Mouse (Mus musculus) limb, embryonic 12.5 days (tissue): ENCODE data around the gene Pcbp1. TPM values are rescaled to one million over a fixed set of nuclear protein-coding genes. Genes with fewer than 3 reads are reported as not detected.
"Not testable (repeated sequence)": the region's sequence is repeated elsewhere in the genome, so short reads cannot be mapped to it uniquely, and the experiment has no call there.

Experiments
- ATAC-seq: fragments of 200-750 bp; cut with Nextera tagmentation; 2 replicates; pipeline ENCODE4 v1.8.0; 2017; ENCODE audit warnings: low read depth, moderate TSS enrichment; ENCODE audit not compliant: insufficient number of reproducible peaks, insufficient read depth, low FRiP score, low TSS enrichment
- H3K27ac ChIP-seq: fragments of 300-500 bp; sonication (generic); 2 replicates; pipeline ENCODE4 v1.5.1; 2016; ENCODE audit warnings: mild to moderate bottlenecking, moderate library complexity
- H3K27me3 ChIP-seq: fragments of 300-500 bp; sonication (generic); 2 replicates; pipeline ENCODE4 v1.6.1; 2016; ENCODE audit warnings: mild to moderate bottlenecking, moderate library complexity
- H3K36me3 ChIP-seq: fragments of 300-500 bp; sonication (generic); 2 replicates; pipeline ENCODE4 v1.6.1; 2016; ENCODE audit warnings: mild to moderate bottlenecking, moderate library complexity
- H3K4me1 ChIP-seq: fragments of 300-500 bp; sonication (generic); replicated peaks from 2 replicates; pipeline ENCODE4 v1.6.1; 2016
- H3K4me2 ChIP-seq: fragments of 300-500 bp; sonication (generic); 2 replicates; pipeline ENCODE4 v1.6.1; 2016; ENCODE audit warnings: mild to moderate bottlenecking, moderate library complexity
- H3K4me3 ChIP-seq: fragments of 300-500 bp; sonication (generic); replicated peaks from 2 replicates; pipeline ENCODE4 v1.5.1; 2016; ENCODE audit warnings: mild to moderate bottlenecking
- H3K9ac ChIP-seq: fragments of 300-500 bp; sonication (generic); replicated peaks from 2 replicates; pipeline ENCODE4 v1.6.1; 2016; ENCODE audit warnings: mild to moderate bottlenecking, moderate library complexity
- H3K9me3 ChIP-seq: fragments of 300-500 bp; sonication (generic); 2 replicates; pipeline ENCODE4 v1.6.1; 2016; ENCODE audit warnings: mild to moderate bottlenecking, moderate library complexity
- WGBS: fragments of 180-500 bp; shearing (Covaris S2); methylation state at CpG from one replicate; pipeline ENCODE4 v1.1.7; 2016; 5-methylcytosine and 5-hydroxymethylcytosine counted together
- polyA plus RNA-seq: library from polyadenylated mRNA; unstranded; fragments of >200 nt; fragmentation: Nextera tagmentation; extraction: Ambion mirVana; gene quantifications from 2 replicates; pipeline ENCODE4 v1.2.1, GENCODE M21; 2016

Gene Pcbp1
- 546 and 583 TPM in 2 replicates for polyA plus RNA-seq

- Histone ChIP-seq H3K27me3 (no peaks in the 10 kb centered on the region), H3K4me3 (peak within 1 kb of the TSS; percentile 93), H3K36me3 (peaks cover 42% of the 10 kb centered on the region), H3K9me3 (no peaks in the 10 kb centered on the region), H3K4me1 (peaks cover 9% of the 10 kb centered on the region), H3K9ac (peak within 1 kb of the TSS; percentile 97), H3K27ac (peak within 1 kb of the TSS; percentile 100), H3K4me2 (peak within 1 kb of the TSS; percentile 91)
- under 1% methylated on average over 112 of the region's 120 CpGs for WGBS
- peak; percentile 76 for ATAC-seq
Observed at GRCm38 (mm10) chr6:86526032-86526960, at the start of gene Pcbp1. Gene Pcbp1, minus strand, starts transcription at chr6:86526321.

- ATAC-seq, result no peak
- H3K4me1 ChIP-seq, result peaks cover 11% of the 10 kb centered on the region
- H3K9me3 ChIP-seq, result no peaks in the 10 kb centered on the region
- no peaks in the 10 kb centered on the region for H3K36me3 ChIP-seq
- no peak overlapping the region for H3K27ac ChIP-seq
- H3K4me2 ChIP-seq, result no peak overlapping the region
- no peak overlapping the region for H3K9ac ChIP-seq
- H3K4me3 ChIP-seq, result no peak overlapping the region
- whole genome bisulfite sequencing, result 95% methylated on average over 3 of the region's 3 CpGs
- no peaks in the 10 kb centered on the region for H3K27me3 ChIP-seq
Observed at GRCm38 (mm10) chr6:86574495-86574894, 48.4 kb upstream of the Pcbp1 start.

DNA sequence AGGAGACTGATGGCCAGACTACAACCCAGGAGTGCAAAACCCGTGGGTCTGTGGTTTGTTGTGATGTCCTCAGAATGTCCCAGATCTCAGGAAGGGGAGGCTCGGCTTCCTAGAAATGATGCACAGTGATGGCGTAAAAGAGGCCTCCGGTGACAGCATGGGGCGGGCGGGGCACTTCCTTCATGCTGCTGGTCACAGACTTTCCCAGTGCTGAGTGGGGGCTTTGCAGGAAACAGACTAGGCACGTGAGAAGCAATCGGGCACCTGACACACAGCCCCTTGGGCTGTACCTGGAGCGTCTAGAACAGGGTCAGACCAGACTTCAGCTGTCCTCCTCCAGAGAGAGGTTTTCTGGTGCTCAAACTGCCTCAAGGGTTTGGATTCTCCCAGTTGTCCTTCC, 44.7 kb upstream of the Pcbp1 start:
- 55% methylated on average over 9 of the region's 9 CpGs for WGBS
- no peaks in the 10 kb centered on the region for H3K9me3 ChIP-seq
- no peak overlapping the region for H3K4me3 ChIP-seq
- peaks cover 8% of the 10 kb centered on the region; the same call in 1 of the 2 replicates for H3K4me1 ChIP-seq
- peaks cover 11% of the 10 kb centered on the region for H3K36me3 ChIP-seq
- no peak overlapping the region for H3K27ac ChIP-seq
- no peaks in the 10 kb centered on the region for H3K27me3 ChIP-seq
- H3K4me2 ChIP-seq, result no peak overlapping the region
- 0 out of 2 replicates have a peak overlapping the region, but pooled peaks have one; percentile 8 for H3K9ac ChIP-seq
- ATAC-seq, result no peak

GRCm38 (mm10) chr6:86569461-86569820, 43.3 kb upstream of the Pcbp1 start:
- Histone ChIP-seq H3K9me3 (no peaks in the 10 kb centered on the region), H3K27me3 (no peaks in the 10 kb centered on the region), H3K9ac (no peak overlapping the region), H3K4me2 (no peak overlapping the region), H3K4me3 (no peak overlapping the region), H3K36me3 (peaks cover 25% of the 10 kb centered on the region), H3K4me1 (peaks cover 8% of the 10 kb centered on the region; the same call in 1 of the 2 replicates), H3K27ac (peak overlapping the region; percentile 9; the same call in 1 of the 2 replicates)
- ATAC-seq, result no peak
- 66% methylated on average over 3 of the region's 3 CpGs for WGBS

- 56% methylated on average over 3 of the region's 3 CpGs for WGBS
- H3K9ac ChIP-seq, result no peak overlapping the region
- no peak for ATAC-seq
- H3K36me3 ChIP-seq, result peaks cover 28% of the 10 kb centered on the region
- H3K4me3 ChIP-seq, result no peak overlapping the region
- H3K4me2 ChIP-seq, result no peak overlapping the region
- peaks cover 8% of the 10 kb centered on the region; the same call in 1 of the 2 replicates for H3K4me1 ChIP-seq
- H3K9me3 ChIP-seq, result no peaks in the 10 kb centered on the region
- H3K27ac ChIP-seq, result peak overlapping the region; percentile 9; the same call in 1 of the 2 replicates
- H3K27me3 ChIP-seq, result no peaks in the 10 kb centered on the region
Observed at GRCm38 (mm10) chr6:86568816-86569460, 42.8 kb upstream of the Pcbp1 start.

- Histone ChIP-seq H3K4me3 (no peak overlapping the region), H3K4me2 (no peak overlapping the region), H3K9ac (no peak overlapping the region), H3K27ac (no peak overlapping the region), H3K4me1 (peaks cover 8% of the 10 kb centered on the region; the same call in 1 of the 2 replicates), H3K36me3 (peaks cover 54% of the 10 kb centered on the region), H3K27me3 (no peaks in the 10 kb centered on the region), H3K9me3 (no peaks in the 10 kb centered on the region)
- WGBS, result 96% methylated on average over 2 of the region's 2 CpGs
- ATAC-seq, result no peak
Observed at GRCm38 (mm10) chr6:86565782-86566181, 39.7 kb upstream of the Pcbp1 start.

DNA sequence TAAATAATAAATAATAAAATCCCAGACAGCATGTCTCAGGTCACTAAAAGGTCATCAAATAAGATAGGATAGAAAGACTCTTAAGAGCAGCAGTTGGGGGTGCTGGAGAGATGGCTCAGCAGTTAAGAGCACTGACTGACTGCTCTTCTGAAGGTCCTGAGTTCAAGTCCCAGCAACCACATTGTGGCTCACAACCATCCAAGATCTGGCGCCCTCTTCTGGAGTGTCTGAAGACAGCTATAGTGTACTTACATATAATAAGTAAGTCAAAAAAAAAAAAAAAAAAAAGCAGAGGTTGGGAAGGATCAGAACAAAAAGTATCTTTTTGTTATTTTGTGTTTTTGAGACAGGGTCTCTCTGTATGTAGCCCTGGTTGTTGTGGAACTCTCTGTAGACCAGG, 31.1 kb upstream of the Pcbp1 start:
- H3K27ac ChIP-seq, H3K9me3 ChIP-seq, ATAC-seq, H3K9ac ChIP-seq, H3K27me3 ChIP-seq, H3K4me1 ChIP-seq, H3K4me2 ChIP-seq, H3K4me3 ChIP-seq: not testable (repeated sequence)
- peaks cover 84% of the 10 kb centered on the region for H3K36me3 ChIP-seq
- WGBS, result 92% methylated on average over 1 of the region's 1 CpGs

- Histone ChIP-seq H3K27ac (no peak overlapping the region), H3K27me3 (no peaks in the 10 kb centered on the region), H3K9ac (no peak overlapping the region), H3K4me3 (no peak overlapping the region), H3K9me3 (no peaks in the 10 kb centered on the region), H3K36me3 (peaks cover 86% of the 10 kb centered on the region), H3K4me2 (no peak overlapping the region), H3K4me1 (no peaks in the 10 kb centered on the region)
- WGBS, result 89% methylated on average over 3 of the region's 3 CpGs
- no peak for ATAC-seq
Observed at GRCm38 (mm10) chr6:86556345-86557058, 30.4 kb upstream of the Pcbp1 start.

DNA sequence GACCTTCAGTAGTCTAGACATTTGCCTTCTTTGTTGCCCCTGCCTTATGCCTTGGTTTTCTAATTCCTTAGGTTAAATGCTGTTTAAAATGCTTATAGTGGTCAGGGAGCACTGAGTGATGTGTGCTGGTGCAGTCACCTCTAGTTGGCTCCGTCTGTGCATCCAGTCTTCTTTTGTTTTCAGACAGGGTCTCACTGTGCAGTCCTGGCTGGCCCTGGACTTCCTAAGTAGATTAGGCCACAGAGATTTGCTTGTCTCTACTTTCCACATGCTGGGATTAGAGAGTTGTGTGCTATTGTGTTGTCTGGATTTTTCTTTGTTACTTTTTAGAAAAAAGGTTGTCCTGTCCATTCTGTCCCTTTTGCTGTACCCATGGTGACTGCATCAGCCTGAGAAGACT, 24.5 kb upstream of the Pcbp1 start:
- no peak for ATAC-seq
- Histone ChIP-seq H3K9me3 (no peaks in the 10 kb centered on the region), H3K27ac (no peak overlapping the region), H3K36me3 (peaks cover 91% of the 10 kb centered on the region), H3K27me3 (no peaks in the 10 kb centered on the region), H3K9ac (no peak overlapping the region), H3K4me3 (no peak overlapping the region), H3K4me1 (no peaks in the 10 kb centered on the region), H3K4me2 (no peak overlapping the region)
- 91% methylated on average over 1 of the region's 1 CpGs for WGBS

DNA sequence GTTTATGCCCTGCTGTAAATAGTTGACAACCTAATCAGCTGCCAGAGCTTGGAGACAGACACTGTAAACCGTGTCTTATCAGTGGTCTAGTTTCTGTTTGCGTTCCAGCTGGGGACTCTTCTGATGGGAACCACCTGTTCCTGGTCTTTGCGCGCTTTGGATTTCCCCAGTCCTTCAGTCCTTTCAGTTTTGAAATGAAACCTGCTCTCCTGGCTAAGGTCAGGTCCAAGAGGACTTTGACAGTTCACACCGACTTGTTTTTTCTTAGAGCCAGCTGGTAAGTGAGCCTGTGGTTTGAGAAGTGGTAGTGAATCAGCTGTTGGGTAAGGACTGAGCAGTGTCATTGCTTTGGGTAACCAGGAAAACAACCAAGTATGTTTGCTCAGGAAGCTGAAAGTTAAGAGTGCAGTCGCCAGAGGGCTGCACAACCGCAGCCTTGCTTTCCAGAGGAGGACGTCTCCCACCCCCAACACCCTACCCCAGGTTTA, 21.8 kb upstream of the Pcbp1 start:
- H3K9ac ChIP-seq, result no peak overlapping the region

More for the DNA sequence above, 21.8 kb upstream of the Pcbp1 start:
- H3K4me3 ChIP-seq, result no peak overlapping the region
- H3K4me2 ChIP-seq, result no peak overlapping the region
- 72% methylated on average over 8 of the region's 8 CpGs for WGBS
- H3K36me3 ChIP-seq, result peaks cover 86% of the 10 kb centered on the region
- no peak overlapping the region for H3K27ac ChIP-seq
- ATAC-seq, result no peak
- no peaks in the 10 kb centered on the region for H3K4me1 ChIP-seq
- H3K9me3 ChIP-seq, result no peaks in the 10 kb centered on the region
- H3K27me3 ChIP-seq, result no peaks in the 10 kb centered on the region
